Mouse (Mus musculus) testis, postnatal 10 days (tissue): ENCODE results near the gene Mrgprb2.

Source experiments
- DNase-seq: peaks from one replicate; pipeline ENCODE4 v3.0.0; 2021; ENCODE audit warnings: low spot score

Gene Mrgprb2

DNA sequence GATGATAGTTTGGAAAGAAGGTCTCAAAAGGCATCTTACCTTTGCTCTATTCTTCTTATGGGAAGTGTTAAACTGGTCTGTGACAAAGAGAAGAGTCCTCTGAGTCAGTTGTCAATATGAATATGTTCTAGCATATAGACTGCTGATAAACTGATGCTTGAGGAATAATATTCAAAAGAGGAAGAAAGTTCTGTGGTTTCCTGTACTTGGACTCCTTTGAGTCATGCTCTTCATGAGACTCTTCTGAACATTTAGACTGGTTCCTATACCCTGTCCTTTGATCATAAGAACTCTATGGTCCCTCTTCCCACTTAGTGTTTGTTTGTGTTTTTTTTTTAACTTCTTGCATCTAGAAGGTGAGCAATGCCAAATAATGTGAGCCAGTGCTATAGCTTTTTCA is at the start of gene Mrgprb2:
TSS of gene Mrgprb2 (minus strand) at position 101 of the 400 bp plus-strand sequence.
- DNase-seq = no peak
